ENCODE assay signal across 19 mouse cellular contexts in the genomic region with DNA sequence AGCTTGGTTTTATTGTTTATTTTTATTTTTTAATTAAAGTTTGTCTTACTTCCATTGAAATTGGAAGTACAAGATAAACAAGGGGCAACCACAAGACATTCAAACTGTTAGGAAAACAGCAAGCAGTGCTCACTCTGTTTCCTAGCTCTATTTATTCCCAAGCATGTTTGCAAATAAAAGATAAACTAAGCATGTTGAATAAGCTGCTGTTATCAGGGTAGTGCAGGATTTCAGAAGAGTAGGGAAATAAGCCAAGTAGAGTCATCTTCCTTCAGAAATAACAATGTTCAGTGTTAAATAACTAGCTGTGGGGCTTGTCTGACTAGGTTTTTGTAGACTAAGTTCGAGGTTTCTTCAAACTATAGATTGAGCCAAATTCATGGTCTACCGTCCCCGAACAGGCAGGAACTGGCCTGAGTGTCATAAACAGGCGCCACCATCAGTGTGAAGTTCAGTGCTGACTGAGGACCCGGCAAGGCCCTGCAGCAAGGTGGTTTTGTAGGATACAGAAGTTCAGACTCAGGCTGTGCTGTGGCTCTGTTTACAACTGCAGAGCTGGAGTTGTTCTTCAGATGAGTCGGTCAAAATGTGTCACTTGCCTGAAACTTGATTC. TPM values are rescaled to one million over a fixed set of nuclear protein-coding genes. Genes with fewer than 3 reads are reported as not detected.
DNase-seq lines count a peak whose midpoint lies in the region; ATAC-seq and TF ChIP-seq lines count a peak whose summit lies in the region.
"Had no signal": no experiment of that assay in that cellular context is flagged by ENCODE, and none has a peak within 500 bp of the region (broad histone marks: within the 10 kb centered on the region; RNA-seq: fewer than 3 reads in every experiment).

No protein-coding gene starts in this region.

- ATAC-seq in liver, embryonic 15.5 days (ENCODE audit: insufficient read depth) = peak; percentile 92
- ATAC-seq: forebrain, embryonic 16.5 days; inflammation-experienced regulatory T-cells, adult 6 months; midbrain, embryonic 15.5 days had no signal

- WGBS in heart, embryonic 10.5 days = 86% methylated on average over 6 of the region's 6 CpGs
- 26% methylated on average over 6 of the region's 6 CpGs for WGBS in liver, embryonic 15.5 days (ENCODE audit: insufficient replicate concordance)

- TF ChIP-seq POLR2A in MEL (IDR thresholded peaks at IDR 0.05; ENCODE audit: control insufficient read depth in 1 of 2, insufficient read depth in 1 of 2, low read depth in 1 of 2, low read length in 2 of 2, poor library complexity in 1 of 2) = no peak

- no peaks in the 10 kb centered on the region for H3K27me3 ChIP-seq in heart, embryonic 10.5 days (ENCODE audit: insufficient read depth, poor library complexity, severe bottlenecking)
- no peaks in the 10 kb centered on the region for H3K27me3 ChIP-seq in MEL (ENCODE audit: control insufficient read depth in 1 of 2, insufficient read depth in 2 of 2, low read length in 2 of 2)
- no peaks in the 10 kb centered on the region for H3K27me3 ChIP-seq in erythroblast, embryonic 14.5 days (ENCODE audit: control insufficient read depth)
- no peaks in the 10 kb centered on the region for H3K27me3 ChIP-seq in liver, embryonic 15.5 days
- H3K27me3 ChIP-seq: kidney, embryonic 15.5 days; midbrain, embryonic 15.5 days had no signal

- H3K9me3 ChIP-seq in heart, embryonic 10.5 days = no peaks in the 10 kb centered on the region
- H3K9me3 ChIP-seq in MEL (replicated peaks; ENCODE audit: insufficient read depth, low read length) = no peaks in the 10 kb centered on the region
- H3K9me3 ChIP-seq in erythroblast, embryonic 14.5 days (ENCODE audit: control insufficient read depth, low read length) = peaks cover 3% of the 10 kb centered on the region; the same call in 1 of the 2 replicates
- H3K9me3 ChIP-seq in liver, embryonic 15.5 days (replicated peaks) = no peaks in the 10 kb centered on the region
- H3K9me3 ChIP-seq: hindbrain, embryonic 10.5 days; kidney, embryonic 15.5 days; midbrain, embryonic 15.5 days had no signal

- peak; percentile 93 to 94 for TF ChIP-seq EP300 in MEL (IDR thresholded peaks at IDR 0.05; ENCODE audit: low read depth in 1 of 2, low read length in 2 of 2)

- H3K4me1 ChIP-seq in heart, embryonic 10.5 days = 0 out of 2 replicates have a peak, but pooled peaks cover 7% of the 10 kb centered on the region
- peaks cover 24 to 34% of the 10 kb centered on the region in 2 experiments for H3K4me1 ChIP-seq in MEL (ENCODE audit: control insufficient read depth in 1 of 2, insufficient read depth in 2 of 2, low read length in 2 of 2)
- H3K4me1 ChIP-seq in erythroblast, embryonic 14.5 days (ENCODE audit: control insufficient read depth) = peaks cover 72% of the 10 kb centered on the region
- H3K4me1 ChIP-seq in liver, embryonic 15.5 days (replicated peaks) = peaks cover 67% of the 10 kb centered on the region
- H3K4me1 ChIP-seq: hindbrain, embryonic 10.5 days had no signal

- no peak for TF ChIP-seq RAD21 in MEL (IDR thresholded peaks at IDR 0.05; ENCODE audit: low read depth, low read length)

- no peak overlapping the region for H3K27ac ChIP-seq in heart, embryonic 10.5 days
- H3K27ac ChIP-seq in MEL (ENCODE audit: control insufficient read depth, low read depth, low read length) = peak overlapping the region; percentile 74
- peak overlapping the region; percentile 97 for H3K27ac ChIP-seq in liver, embryonic 15.5 days (replicated peaks)
- H3K27ac ChIP-seq: hindbrain, embryonic 10.5 days; kidney, embryonic 15.5 days; midbrain, embryonic 15.5 days had no signal

- H3K79me2 ChIP-seq in MEL (ENCODE audit: control insufficient read depth, insufficient read depth, low read length, poor library complexity) = 0 out of 2 replicates have a peak, but pooled peaks cover 3% of the 10 kb centered on the region

- DNase-seq in heart, adult 11 months = peak; percentile 66
- DNase-seq in heart, embryonic 10.5 days (ENCODE audit: low spot score) = no peak
- DNase-seq in MEL (ENCODE audit: low read depth, low spot score) = peak; percentile 85
- DNase-seq in urinary bladder, postnatal 4 days (ENCODE audit: low spot score in 2 of 2) = no peak
- DNase-seq in testis, postnatal 14 days (ENCODE audit: low spot score) = no peak
- DNase-seq in ovary, postnatal 10 days (ENCODE audit: low spot score) = no peak
- DNase-seq: cerebellum, adult 11 months; cerebellum, postnatal 25 days; lung, adult 18-20 months; retina, postnatal 1 day; right cerebral cortex, postnatal 4 days; thymus, postnatal 4 days had no signal

- H3K4me2 ChIP-seq in liver, embryonic 15.5 days = peak overlapping the region; percentile 50
- H3K4me2 ChIP-seq: kidney, embryonic 15.5 days; midbrain, embryonic 15.5 days had no signal

- no peak for TF ChIP-seq CTCF in MEL (IDR thresholded peaks at IDR 0.05 in 2 of 3, conservative IDR thresholded peaks at IDR 0.05 in 1 of 3; ENCODE audit: control insufficient read depth in 1 of 3, insufficient read depth in 1 of 3, low read depth in 2 of 3, low read length in 3 of 3, poor library complexity in 1 of 3, severe bottlenecking in 1 of 3)

- H3K4me3 ChIP-seq in heart, embryonic 10.5 days = no peak overlapping the region
- H3K4me3 ChIP-seq in MEL (ENCODE audit: control insufficient read depth in 1 of 2, insufficient read depth in 1 of 2, low read depth in 2 of 2, low read length in 2 of 2) = no peak overlapping the region
- peak overlapping the region; percentile 52 for H3K4me3 ChIP-seq in erythroblast, embryonic 14.5 days (replicated peaks)
- H3K4me3 ChIP-seq in liver, embryonic 15.5 days (replicated peaks) = peak overlapping the region; percentile 20
- H3K4me3 ChIP-seq: hindbrain, embryonic 10.5 days; kidney, embryonic 15.5 days; midbrain, embryonic 15.5 days had no signal

- no peak overlapping the region; the same call in 1 of the 2 replicates for H3K9ac ChIP-seq in MEL (ENCODE audit: control insufficient read depth, low read depth, low read length, poor library complexity, severe bottlenecking)
- H3K9ac ChIP-seq in liver, embryonic 15.5 days = peak overlapping the region; percentile 33
- H3K9ac ChIP-seq: kidney, embryonic 15.5 days; midbrain, embryonic 15.5 days had no signal

- H3K36me3 ChIP-seq in heart, embryonic 10.5 days = peaks cover 82% of the 10 kb centered on the region
- H3K36me3 ChIP-seq in MEL (ENCODE audit: control insufficient read depth in 1 of 2, insufficient read depth in 2 of 2, low read length in 2 of 2) = peaks cover 29 to 58% of the 10 kb centered on the region in 2 experiments
- H3K36me3 ChIP-seq in erythroblast, embryonic 14.5 days (ENCODE audit: control insufficient read depth) = peaks cover 96% of the 10 kb centered on the region
- peaks cover 87% of the 10 kb centered on the region for H3K36me3 ChIP-seq in liver, embryonic 15.5 days (replicated peaks)

TF ChIP-seq in MEL, 35 proteins besides CTCF, POLR2A, EP300 and RAD21 (continues in another document):
- no peak for TF ChIP-seq ZKSCAN1 (IDR thresholded peaks at IDR 0.05; ENCODE audit: low read depth, low read length)
- no peak for TF ChIP-seq USF1 (IDR thresholded peaks at IDR 0.05; ENCODE audit: low read depth, low read length)
- TF ChIP-seq MAFK (IDR thresholded peaks at IDR 0.05; ENCODE audit: borderline replicate concordance, low read depth, low read length) = no peak
- TF ChIP-seq MAZ (IDR thresholded peaks at IDR 0.05; ENCODE audit: low read depth, low read length) = no peak
- TF ChIP-seq CHD2 (IDR thresholded peaks at IDR 0.05; ENCODE audit: low read length) = no peak
- no peak for TF ChIP-seq HCFC1 (IDR thresholded peaks at IDR 0.05; ENCODE audit: low read depth, low read length)

RNA-seq across cellular contexts. Expression of a gene that starts 12.6 kb away (rescaled TPM):
- polyA plus RNA-seq in heart, embryonic 10.5 days (2016; fragmentation: Nextera tagmentation; extraction: Ambion mirVana) = 52.0 and 56.7 TPM in 2 replicates
- total RNA-seq in MEL (2012; rRNA removed) = 17.0 and 25.0 TPM in 2 replicates
- 10 to 100 TPM in 1 of 2 experiments, not detected in 1; 28.2 TPM for polyA plus RNA-seq in MEL (2012; ENCODE audit: insufficient read depth in 1 of 2, insufficient read length in 2 of 2, low read depth in 1 of 2, low replicate concordance in 2 of 2, missing spikeins in 1 of 2)
- polyA plus RNA-seq in erythroblast, embryonic 14.5 days (2012) = 1.8 and 1.9 TPM in 2 replicates
- 88.1 and 94.0 TPM in 2 replicates for polyA plus RNA-seq in liver, embryonic 15.5 days (2015; fragmentation: Nextera tagmentation; extraction: Ambion mirVana)

RNA-seq across cellular contexts. Expression of a gene that starts 12.8 kb away (rescaled TPM):
- 30.1 and 30.8 TPM in 2 replicates for polyA plus RNA-seq in heart, embryonic 10.5 days (2016; fragmentation: Nextera tagmentation; extraction: Ambion mirVana)
- total RNA-seq in MEL (2012; rRNA removed) = 18.1 and 26.4 TPM in 2 replicates
- 10 to 100 TPM in 1 of 2 experiments, not detected in 1; 29.6 TPM for polyA plus RNA-seq in MEL (2012; ENCODE audit: insufficient read depth in 1 of 2, insufficient read length in 2 of 2, low read depth in 1 of 2, low replicate concordance in 2 of 2, missing spikeins in 1 of 2)
- 3.6 and 6.2 TPM in 2 replicates for polyA plus RNA-seq in erythroblast, embryonic 14.5 days (2012)
- polyA plus RNA-seq in liver, embryonic 15.5 days (2015; fragmentation: Nextera tagmentation; extraction: Ambion mirVana) = 34.7 and 37.0 TPM in 2 replicates

RNA-seq across cellular contexts. Expression of a gene that starts 57.2 kb away (rescaled TPM):
- 58.3 and 65.4 TPM in 2 replicates for polyA plus RNA-seq in heart, embryonic 10.5 days (2016; fragmentation: Nextera tagmentation; extraction: Ambion mirVana)
- 25.3 and 25.8 TPM in 2 replicates for total RNA-seq in MEL (2012; rRNA removed)
- 10 to 100 TPM in 1 of 2 experiments, not detected in 1; 18.0 TPM for polyA plus RNA-seq in MEL (2012; ENCODE audit: insufficient read depth in 1 of 2, insufficient read length in 2 of 2, low read depth in 1 of 2, low replicate concordance in 2 of 2, missing spikeins in 1 of 2)
- polyA plus RNA-seq in erythroblast, embryonic 14.5 days (2012) = 0.16 and 0.62 TPM in 2 replicates
- polyA plus RNA-seq in liver, embryonic 15.5 days (2015; fragmentation: Nextera tagmentation; extraction: Ambion mirVana) = 30.8 and 30.9 TPM in 2 replicates

RNA-seq across cellular contexts. Expression of a gene that starts 58.0 kb away (rescaled TPM):
- polyA plus RNA-seq in heart, embryonic 10.5 days (2016; fragmentation: Nextera tagmentation; extraction: Ambion mirVana) = 42.4 and 47.4 TPM in 2 replicates
- total RNA-seq in MEL (2012; rRNA removed) = 32.5 and 35.4 TPM in 2 replicates
- polyA plus RNA-seq in MEL (2012; ENCODE audit: insufficient read depth in 1 of 2, insufficient read length in 2 of 2, low read depth in 1 of 2, low replicate concordance in 2 of 2, missing spikeins in 1 of 2) = 10 to 100 TPM in 1 of 2 experiments, not detected in 1; 74.8 TPM
- 2.0 and 2.3 TPM in 2 replicates for polyA plus RNA-seq in erythroblast, embryonic 14.5 days (2012)
- polyA plus RNA-seq in liver, embryonic 15.5 days (2015; fragmentation: Nextera tagmentation; extraction: Ambion mirVana) = 56.1 and 62.6 TPM in 2 replicates

RNA-seq across cellular contexts. Expression of a gene that starts 58.0 kb away (rescaled TPM):
- polyA plus RNA-seq in heart, embryonic 10.5 days (2016; fragmentation: Nextera tagmentation; extraction: Ambion mirVana) = 0.31 and 0.34 TPM in 2 replicates
- total RNA-seq in MEL (2012; rRNA removed) = 0.27 and 0.29 TPM in 2 replicates
- under 1 TPM in 1 of 2 experiments, not detected in 1; 0.88 TPM for polyA plus RNA-seq in MEL (2012; ENCODE audit: insufficient read depth in 1 of 2, insufficient read length in 2 of 2, low read depth in 1 of 2, low replicate concordance in 2 of 2, missing spikeins in 1 of 2)
- not detected in 2 replicates for polyA plus RNA-seq in erythroblast, embryonic 14.5 days (2012)
- polyA plus RNA-seq in liver, embryonic 15.5 days (2015; fragmentation: Nextera tagmentation; extraction: Ambion mirVana) = 0.08 and 0.15 TPM in 2 replicates

Comparison
In these comparisons a context has a peak if more than half of its experiments do, and no peak if none do; other contexts are left out.
1. DNase-seq: peak in heart, adult 11 months (single experiment) and MEL (single experiment); none in heart, embryonic 10.5 days (single experiment), urinary bladder, postnatal 4 days (0 of 2), testis, postnatal 14 days (single experiment) and ovary, postnatal 10 days (single experiment).
2. H3K4me3 ChIP-seq: peak in erythroblast, embryonic 14.5 days (single experiment) and liver, embryonic 15.5 days (single experiment); none in heart, embryonic 10.5 days (single experiment) and MEL (0 of 2).